Mouse (Mus musculus) heart, adult 10 weeks (tissue): ENCODE measurements around the gene Carmil1. TPM values are rescaled to one million over a fixed set of nuclear protein-coding genes. Genes with fewer than 3 reads are reported as not detected.

Source experiments
- polyA plus RNA-seq: library from polyadenylated mRNA; stranded (reverse); fragments of 350-450 nt; fragmentation: Illumina TruSeq; extraction: RNeasy Lipid Tissue Mini Kit (QIAGEN cat#74804); gene quantifications from one replicate; pipeline ENCODE4 v1.2.3, GENCODE M21; 2014; ENCODE audit warnings: low read depth, low replicate concordance

Gene Carmil1
- 2.5 TPM for polyA plus RNA-seq

DNA sequence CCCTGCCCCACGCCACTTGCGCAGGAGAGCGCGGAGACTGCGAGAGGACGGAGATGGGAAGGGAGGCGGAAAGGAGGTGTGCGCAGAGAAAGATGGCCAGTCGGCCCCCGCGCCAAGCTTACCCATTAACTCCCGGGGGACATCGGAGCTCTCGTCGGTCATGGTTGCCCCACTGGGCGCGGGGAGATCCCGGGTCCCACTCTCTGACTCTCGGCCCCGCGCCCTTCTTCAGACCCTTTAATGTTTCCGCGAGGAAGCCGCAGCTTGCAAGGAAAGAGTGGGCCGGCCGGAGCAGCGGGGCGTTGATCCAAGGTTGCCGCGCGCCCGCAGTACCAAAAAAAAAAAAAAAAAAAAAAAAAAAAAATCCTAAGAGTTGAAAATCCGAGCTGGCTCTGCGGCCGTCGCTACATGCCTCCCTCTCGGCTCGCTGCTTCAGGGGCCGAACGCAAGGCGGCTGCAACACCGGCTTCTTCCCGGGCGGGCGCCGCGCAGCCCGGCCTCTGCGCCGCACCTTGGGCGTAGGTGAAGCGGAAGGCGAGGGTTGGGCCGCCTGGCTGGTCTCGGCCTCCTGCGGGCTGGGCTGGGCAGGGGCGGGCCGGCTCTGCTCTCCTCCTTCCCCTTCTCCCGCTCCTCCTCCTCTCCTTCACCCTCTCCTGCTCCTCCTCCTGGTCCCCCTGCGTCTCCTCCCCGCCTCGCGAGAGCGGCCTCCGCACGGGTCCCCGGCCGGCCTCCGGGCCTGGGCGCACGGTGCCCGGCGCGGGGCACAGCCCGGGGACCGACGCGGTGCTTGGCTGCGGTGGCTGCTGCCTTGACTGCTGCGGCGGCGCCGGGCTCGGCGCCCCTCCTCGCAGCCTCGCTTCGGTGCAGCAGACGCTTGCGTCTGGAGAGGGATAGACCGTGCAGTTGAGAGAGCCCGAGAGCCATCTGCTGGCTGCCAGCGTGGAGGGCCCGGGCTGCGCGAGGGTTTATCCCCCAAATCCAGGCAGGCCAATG, at the start of gene Carmil1:
Carmil1 (minus strand) TSS at position 357 of the 993 bp plus-strand sequence.

DNA sequence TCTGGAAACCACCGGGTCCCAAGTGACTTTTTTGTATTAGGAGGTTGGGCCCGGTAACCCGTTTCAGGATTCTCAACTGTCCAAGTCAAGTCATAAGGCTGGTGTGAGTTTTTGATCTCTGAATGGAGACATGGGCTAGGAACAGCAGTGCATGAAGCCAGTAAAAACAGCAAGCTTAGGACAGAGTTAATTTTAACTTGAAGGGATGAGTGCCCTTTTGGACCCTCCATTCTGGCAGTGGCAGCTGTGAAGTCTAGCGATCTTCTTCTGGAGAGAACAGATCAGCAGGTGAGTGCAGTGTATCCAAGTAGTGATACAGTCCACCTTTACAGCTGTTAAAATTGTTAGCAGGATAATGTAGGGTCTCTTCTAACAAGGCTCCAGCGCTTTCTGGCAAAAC, 46.6 kb upstream of the Carmil1 start, which contains the start of gene Cmah:
Cmah (plus strand) TSS at position 204 of the 400 bp plus-strand sequence.

DNA sequence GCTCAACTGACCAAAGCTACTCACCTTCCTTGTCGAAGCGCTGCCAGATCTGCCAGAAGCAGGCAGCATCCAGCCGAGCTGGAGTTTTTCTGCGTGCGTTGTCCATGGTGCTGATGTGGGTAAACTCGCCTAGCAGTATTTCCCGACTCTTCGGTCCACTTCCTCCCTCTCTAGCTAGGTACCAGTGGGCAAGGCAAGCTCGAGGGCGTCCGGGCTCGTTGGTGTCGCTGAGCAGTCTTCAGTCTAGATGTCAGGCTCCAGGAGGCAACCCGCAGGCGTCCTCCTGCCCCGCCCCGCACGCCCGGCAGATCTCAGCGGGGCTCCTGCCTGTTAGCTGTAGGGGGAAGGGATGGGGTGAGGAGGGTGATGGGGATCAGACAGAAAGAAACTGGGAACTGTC, 289.7 kb downstream of the Carmil1 start, which contains the start of gene Scgn:
Scgn (minus strand) TSS at position 287 of the 400 bp plus-strand sequence.

Other genes starting within 250 kb of the Carmil1 start
- 2.0 TPM for gene Cmah, start 46.6 kb upstream of the Carmil1 start, polyA plus RNA-seq